Mouse (Mus musculus): ENCODE results near the gene Alcam. TPM values are rescaled to one million over a fixed set of nuclear protein-coding genes. Genes with fewer than 3 reads are reported as not detected.

The Alcam gene
- polyA plus RNA-seq, 1 experiment from 2014 or later: 68.9 TPM

GRCm38 (mm10) chr16:52428505-52428904, 25.4 kb downstream of the Alcam start:
- DNase-seq (ENCODE audit: low spot score) (no peak), ATAC-seq (no peak)
- H3K4me2 ChIP-seq (replicated peaks; ENCODE audit: low read depth, low read length): no peak overlapping the region
- H3K36me3 ChIP-seq (ENCODE audit: insufficient read depth, low read length): no peaks in the 10 kb centered on the region
- no peaks in the 10 kb centered on the region; the same call in 1 of the 2 replicates for H3K4me1 ChIP-seq (ENCODE audit: insufficient read depth, low read depth, low read length)
- H3K27me3 ChIP-seq (replicated peaks; ENCODE audit: insufficient read depth, low read length): no peaks in the 10 kb centered on the region
- H3K4me3 ChIP-seq (ENCODE audit: low read depth, low read length): no peak overlapping the region
- no peak overlapping the region for H3K9ac ChIP-seq (replicated peaks; ENCODE audit: low read depth)
- WGBS: 35% methylated on average over 4 of the region's 4 CpGs
- TF ChIP-seq EP300 (IDR thresholded peaks at IDR 0.05) (no peak), CTCF (IDR thresholded peaks at IDR 0.05) (no peak)
- H3K27ac ChIP-seq (ENCODE audit: low read length): no peak overlapping the region
- H3K9me3 ChIP-seq (ENCODE audit: low read length): no peaks in the 10 kb centered on the region

GRCm38 (mm10) chr16:52418568-52419158, 35.2 kb downstream of the Alcam start:
- H3K4me1 ChIP-seq (ENCODE audit: insufficient read depth, low read depth, low read length): no peaks in the 10 kb centered on the region; the same call in 1 of the 2 replicates
- no peak overlapping the region for H3K9ac ChIP-seq (replicated peaks; ENCODE audit: low read depth)
- 48% methylated on average over 5 of the region's 5 CpGs for WGBS
- no peak for ATAC-seq
- no peak for DNase-seq (ENCODE audit: low spot score)
- H3K4me2 ChIP-seq (replicated peaks; ENCODE audit: low read depth, low read length): no peak overlapping the region
- no peak overlapping the region for H3K4me3 ChIP-seq (ENCODE audit: low read depth, low read length)
- no peak overlapping the region for H3K27ac ChIP-seq (ENCODE audit: low read length)
- H3K36me3 ChIP-seq (ENCODE audit: insufficient read depth, low read length): no peaks in the 10 kb centered on the region
- H3K27me3 ChIP-seq (replicated peaks; ENCODE audit: insufficient read depth, low read length): no peaks in the 10 kb centered on the region
- H3K9me3 ChIP-seq (ENCODE audit: low read length): no peaks in the 10 kb centered on the region
- no peak for TF ChIP-seq CTCF (IDR thresholded peaks at IDR 0.05)
- TF ChIP-seq EP300 (IDR thresholded peaks at IDR 0.05): no peak

DNA sequence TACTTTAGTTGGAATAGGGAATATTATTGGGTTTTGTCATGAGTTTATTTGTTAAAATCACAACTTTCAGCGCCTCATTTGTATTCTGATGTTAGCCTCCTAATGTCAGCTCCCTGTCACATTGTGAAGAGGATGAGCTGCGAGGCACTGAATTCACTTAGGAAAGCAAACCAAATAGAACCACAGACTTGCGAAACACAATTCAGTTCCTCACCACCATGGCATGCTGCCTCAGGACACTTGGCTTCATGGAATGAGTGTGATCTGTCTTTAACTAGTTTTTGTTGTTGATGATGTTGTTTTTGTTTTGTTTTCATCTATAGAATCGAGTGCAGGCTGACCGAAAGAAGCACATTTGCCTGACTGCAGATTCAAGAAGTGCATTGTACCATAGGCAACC, 35.9 kb downstream of the Alcam start:
- 54% methylated on average over 5 of the region's 5 CpGs for WGBS
- no peak for ATAC-seq
- Histone ChIP-seq H3K4me3 (ENCODE audit: low read depth, low read length) (no peak overlapping the region), H3K36me3 (ENCODE audit: insufficient read depth, low read length) (no peaks in the 10 kb centered on the region), H3K4me2 (replicated peaks; ENCODE audit: low read depth, low read length) (no peak overlapping the region), H3K4me1 (ENCODE audit: insufficient read depth, low read depth, low read length) (no peaks in the 10 kb centered on the region; the same call in 1 of the 2 replicates), H3K27me3 (replicated peaks; ENCODE audit: insufficient read depth, low read length) (no peaks in the 10 kb centered on the region), H3K27ac (ENCODE audit: low read length) (no peak overlapping the region), H3K9ac (replicated peaks; ENCODE audit: low read depth) (no peak overlapping the region), H3K9me3 (ENCODE audit: low read length) (no peaks in the 10 kb centered on the region)
- TF ChIP-seq CTCF (IDR thresholded peaks at IDR 0.05) (no peak), EP300 (IDR thresholded peaks at IDR 0.05) (no peak)
- peak; percentile 16 for DNase-seq (ENCODE audit: low spot score)

GRCm38 (mm10) chr16:52417146-52417545, 36.7 kb downstream of the Alcam start:
- Histone ChIP-seq H3K9me3 (ENCODE audit: low read length) (no peaks in the 10 kb centered on the region), H3K9ac (replicated peaks; ENCODE audit: low read depth) (no peak overlapping the region), H3K4me1 (ENCODE audit: insufficient read depth, low read depth, low read length) (no peaks in the 10 kb centered on the region; the same call in 1 of the 2 replicates), H3K36me3 (ENCODE audit: insufficient read depth, low read length) (no peaks in the 10 kb centered on the region), H3K27me3 (replicated peaks; ENCODE audit: insufficient read depth, low read length) (no peaks in the 10 kb centered on the region), H3K4me3 (ENCODE audit: low read depth, low read length) (no peak overlapping the region), H3K4me2 (replicated peaks; ENCODE audit: low read depth, low read length) (no peak overlapping the region), H3K27ac (ENCODE audit: low read length) (no peak overlapping the region)
- TF ChIP-seq EP300 (IDR thresholded peaks at IDR 0.05) (no peak), CTCF (IDR thresholded peaks at IDR 0.05) (no peak)
- WGBS: 85% methylated on average over 7 of the region's 7 CpGs
- ATAC-seq: no peak
- DNase-seq (ENCODE audit: low spot score): no peak

DNA sequence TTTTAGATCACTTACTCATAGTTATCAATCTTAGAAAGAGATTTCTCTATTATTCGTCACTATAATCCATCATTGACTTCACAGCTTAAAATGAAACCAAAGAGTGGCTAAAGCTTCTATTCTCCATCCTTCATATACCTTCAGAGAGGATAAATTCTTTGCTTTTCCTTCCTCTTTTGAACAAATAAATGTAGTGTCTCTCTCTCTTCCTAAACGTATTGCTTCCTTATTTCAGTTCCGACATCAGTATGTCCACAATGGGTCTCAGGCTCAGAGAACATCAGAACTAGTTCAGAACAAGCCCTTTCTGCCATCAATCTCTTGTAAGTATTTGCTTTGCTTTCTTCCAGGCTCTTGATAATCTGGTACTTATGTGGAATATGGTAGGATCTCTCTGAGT, 40.2 kb downstream of the Alcam start:
- no peak overlapping the region for H3K4me2 ChIP-seq (replicated peaks; ENCODE audit: low read depth, low read length)
- DNase-seq (ENCODE audit: low spot score) (no peak), ATAC-seq (no peak)
- H3K27ac ChIP-seq (ENCODE audit: low read length): no peak overlapping the region
- WGBS: 63% methylated on average over 3 of the region's 3 CpGs
- no peak overlapping the region for H3K9ac ChIP-seq (replicated peaks; ENCODE audit: low read depth)
- H3K4me3 ChIP-seq (ENCODE audit: low read depth, low read length): no peak overlapping the region
- H3K27me3 ChIP-seq (replicated peaks; ENCODE audit: insufficient read depth, low read length): no peaks in the 10 kb centered on the region
- no peaks in the 10 kb centered on the region for H3K36me3 ChIP-seq (ENCODE audit: insufficient read depth, low read length)
- H3K4me1 ChIP-seq (ENCODE audit: insufficient read depth, low read depth, low read length): no peaks in the 10 kb centered on the region; the same call in 1 of the 2 replicates
- H3K9me3 ChIP-seq (ENCODE audit: low read length): no peaks in the 10 kb centered on the region
- no peak for TF ChIP-seq EP300 (IDR thresholded peaks at IDR 0.05)
- TF ChIP-seq CTCF (IDR thresholded peaks at IDR 0.05): no peak

- TF ChIP-seq CTCF (IDR thresholded peaks at IDR 0.05) (no peak), EP300 (IDR thresholded peaks at IDR 0.05) (no peak)
These were observed 47.8 kb downstream of the Alcam start for GRCm38 (mm10) chr16:52406072-52406471.

More at GRCm38 (mm10) chr16:52406072-52406471, 47.8 kb downstream of the Alcam start:
- no peak overlapping the region for H3K9ac ChIP-seq (replicated peaks; ENCODE audit: low read depth)
- no peak overlapping the region for H3K4me3 ChIP-seq (ENCODE audit: low read depth, low read length)
- H3K9me3 ChIP-seq (ENCODE audit: low read length): no peaks in the 10 kb centered on the region
- no peaks in the 10 kb centered on the region for H3K4me1 ChIP-seq (ENCODE audit: insufficient read depth, low read depth, low read length)
- H3K36me3 ChIP-seq (ENCODE audit: insufficient read depth, low read length): no peaks in the 10 kb centered on the region
- no peak overlapping the region for H3K4me2 ChIP-seq (replicated peaks; ENCODE audit: low read depth, low read length)
- DNase-seq (ENCODE audit: low spot score): no peak
- no peaks in the 10 kb centered on the region for H3K27me3 ChIP-seq (replicated peaks; ENCODE audit: insufficient read depth, low read length)
- ATAC-seq: no peak
- 80% methylated on average over 3 of the region's 3 CpGs for WGBS
- no peak overlapping the region for H3K27ac ChIP-seq (ENCODE audit: low read length)

Measured in lung, postnatal 0 days (tissue).